Mouse (Mus musculus) embryo, embryonic 11 days (tissue): ENCODE measurements at regions not wholly inside any gene's neighbourhood (a gene's known extent, or its start where the extent isn't known, plus 50 kb on each side); places are given as distances from the start of the nearest gene placed in this dataset.

ENCODE experiments used
- DNase-seq: peaks from one replicate; pipeline ENCODE4 v3.0.0-alpha.2; 2015

DNA sequence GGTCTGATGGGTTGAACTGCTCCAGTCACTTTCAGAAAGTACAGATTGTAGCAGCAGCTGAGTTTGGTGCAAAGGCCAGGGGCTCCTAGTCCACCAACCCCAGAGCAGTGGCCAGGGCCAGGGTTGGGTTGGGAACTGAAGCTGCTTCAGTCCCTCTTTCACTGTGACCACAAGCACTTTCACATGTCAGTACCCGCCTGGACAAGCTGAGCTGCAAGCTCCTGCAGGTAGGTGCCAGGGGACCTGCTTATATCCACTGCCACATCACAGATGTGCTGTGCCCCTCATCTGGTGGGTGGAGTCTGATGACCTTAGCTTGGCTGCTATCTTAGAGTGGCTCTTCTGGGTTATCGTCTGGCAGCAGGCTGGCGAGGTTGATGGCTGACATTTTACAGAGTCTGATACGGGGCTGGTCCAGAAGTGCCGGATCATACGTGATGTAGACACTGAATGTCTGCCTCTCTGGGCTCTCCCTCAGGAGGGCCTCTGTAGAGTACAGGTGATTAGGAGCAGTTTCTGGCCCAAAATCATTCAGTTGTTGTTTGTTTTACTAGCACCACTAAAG is 192.6 kb downstream of the Rybp start:
- DNase-seq = no peak

DNA sequence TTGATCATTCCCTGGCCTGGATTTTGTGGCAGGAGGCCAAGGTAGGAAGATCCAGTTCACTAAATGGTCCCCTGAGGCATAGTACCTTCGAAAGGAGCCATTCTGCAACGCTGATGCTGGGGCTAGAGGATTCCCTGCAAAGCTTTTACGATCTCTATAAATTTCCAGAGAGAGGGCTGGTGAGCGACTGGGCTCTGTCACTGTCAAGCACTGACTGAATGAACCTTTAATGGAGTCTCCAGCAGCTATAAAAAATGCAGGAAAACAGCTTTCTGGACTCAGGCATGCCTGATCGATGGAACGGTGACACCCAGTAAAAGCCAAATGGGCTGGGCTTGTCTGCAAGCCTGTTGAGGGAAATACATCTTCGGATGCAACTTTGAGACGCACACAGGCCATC is 194.4 kb downstream of the Rybp start:
- peak; percentile 31 for DNase-seq

DNA sequence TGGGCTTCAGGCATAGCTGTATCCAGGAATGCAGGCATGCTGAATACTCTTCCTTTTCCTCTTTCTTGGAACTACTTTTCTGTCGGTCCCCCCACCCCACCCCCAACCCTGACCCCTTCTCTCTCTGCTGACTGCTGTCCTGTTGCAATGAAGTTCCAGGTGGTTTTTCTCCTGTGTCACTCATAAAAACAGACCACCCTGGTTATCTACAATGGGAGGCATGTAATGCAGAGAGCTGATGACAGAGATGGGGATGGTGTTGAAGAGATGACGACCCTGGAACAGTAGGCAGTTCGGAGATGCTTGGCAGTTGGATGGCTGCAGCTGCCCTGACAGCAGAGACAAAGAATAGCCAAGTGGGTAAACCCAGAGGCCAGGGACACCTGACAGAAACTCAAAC is 195.5 kb downstream of the Rybp start:
- DNase-seq = no peak

DNA sequence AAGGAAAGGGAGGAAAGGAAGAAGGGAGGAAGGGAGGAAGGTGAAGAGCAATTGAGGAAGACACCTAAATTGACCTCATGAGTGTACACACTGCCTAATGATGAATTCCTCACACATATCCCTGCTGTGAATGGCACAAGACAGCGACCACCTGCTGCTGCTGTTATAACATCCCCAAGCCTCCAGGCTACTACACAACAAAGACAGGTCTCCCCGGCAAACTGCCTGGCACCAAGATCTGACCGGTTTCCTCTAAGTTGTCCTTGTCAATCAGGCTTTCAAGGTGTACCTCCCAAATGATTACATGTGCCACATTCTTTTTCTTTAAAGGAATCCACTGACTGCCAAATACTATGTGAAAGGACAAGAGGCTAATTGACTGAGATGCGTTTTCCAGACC is 198.7 kb downstream of the Rybp start:
- DNase-seq = no peak

DNA sequence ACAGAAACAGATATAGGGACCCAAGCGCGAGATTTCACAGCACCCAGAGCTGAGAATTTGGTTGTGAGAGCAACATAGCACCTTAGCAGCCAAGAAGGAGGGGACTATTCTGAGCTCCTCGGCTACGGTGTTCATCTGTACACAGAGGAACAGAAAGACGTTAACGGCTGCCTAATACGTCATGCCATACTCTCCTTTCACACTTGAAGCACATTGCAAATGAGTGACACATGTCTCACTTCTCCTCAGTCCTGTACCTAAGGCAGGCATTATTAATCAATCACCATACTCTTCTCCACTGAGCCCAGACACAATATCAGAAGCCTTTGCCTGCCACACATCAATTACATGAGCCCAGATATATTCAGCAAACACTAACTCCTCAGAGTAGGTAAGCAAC is 200.5 kb downstream of the Rybp start:
- no peak for DNase-seq

DNA sequence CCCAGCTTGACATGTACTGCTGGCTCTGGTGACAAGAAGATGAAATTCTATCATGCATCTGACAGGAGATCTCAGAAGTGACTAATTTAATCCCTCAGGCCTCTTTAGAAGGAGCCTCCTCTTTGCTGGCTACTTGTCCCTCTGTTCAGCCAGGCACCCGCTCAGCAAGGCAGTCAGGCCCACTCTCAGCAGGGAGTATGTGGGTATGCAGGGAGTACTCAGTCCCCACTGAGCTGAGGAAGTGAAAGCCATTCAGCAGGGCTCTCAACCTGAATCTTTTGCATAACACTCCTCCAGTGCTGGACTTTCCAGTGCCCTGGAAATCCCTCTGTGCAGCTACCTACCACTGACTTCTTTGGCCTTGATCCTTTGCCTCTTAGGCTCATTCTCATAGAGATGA is 201.3 kb downstream of the Rybp start:
- no peak for DNase-seq

DNA sequence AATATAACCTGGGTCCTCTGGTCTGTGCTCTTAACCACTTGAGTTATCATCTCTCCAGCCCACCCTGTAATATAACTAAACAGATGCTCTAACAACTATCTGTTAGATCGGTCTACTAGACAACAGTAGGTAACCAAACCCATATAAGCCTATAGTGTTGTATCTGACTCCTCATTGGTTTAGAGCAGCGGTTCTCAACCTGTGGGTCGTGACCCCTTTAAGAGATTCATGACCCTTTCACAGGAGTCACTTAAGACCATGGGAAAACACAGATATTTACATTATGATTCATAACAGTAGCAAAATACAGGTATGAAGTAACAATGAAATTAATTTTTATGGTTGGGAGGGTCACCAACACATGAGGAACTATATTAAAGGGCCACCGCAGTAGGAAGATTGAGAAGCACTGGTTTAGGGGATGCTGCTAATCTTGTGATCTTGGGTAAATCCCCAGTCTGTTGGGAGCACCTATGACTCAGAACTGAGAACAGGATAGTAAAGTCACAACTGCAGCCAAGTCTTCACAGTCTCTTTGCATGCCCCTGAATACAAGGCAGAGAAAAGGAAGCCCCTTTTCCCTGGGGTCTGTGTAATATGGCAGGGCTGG is 203.3 kb downstream of the Rybp start:
- DNase-seq = no peak

DNA sequence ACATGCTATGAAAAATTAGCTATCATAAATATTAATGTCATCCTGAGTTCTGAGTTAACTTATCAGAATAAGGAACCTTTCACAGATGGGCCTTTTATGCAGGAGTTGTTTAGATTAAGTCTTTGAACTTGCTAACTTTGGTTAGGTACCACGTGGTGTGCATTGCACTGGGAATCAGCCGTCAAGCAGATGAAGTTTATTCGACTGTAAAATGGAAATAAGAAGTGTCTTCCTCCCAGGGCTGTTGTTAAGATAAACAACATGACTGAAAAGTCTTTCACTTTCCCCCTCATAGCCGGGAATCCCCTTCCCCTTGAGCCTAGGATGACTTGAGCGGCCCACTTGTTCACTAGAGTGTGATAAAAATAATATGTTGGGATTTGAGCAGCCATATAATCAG is 204.2 kb downstream of the Rybp start:
- DNase-seq = no peak

DNA sequence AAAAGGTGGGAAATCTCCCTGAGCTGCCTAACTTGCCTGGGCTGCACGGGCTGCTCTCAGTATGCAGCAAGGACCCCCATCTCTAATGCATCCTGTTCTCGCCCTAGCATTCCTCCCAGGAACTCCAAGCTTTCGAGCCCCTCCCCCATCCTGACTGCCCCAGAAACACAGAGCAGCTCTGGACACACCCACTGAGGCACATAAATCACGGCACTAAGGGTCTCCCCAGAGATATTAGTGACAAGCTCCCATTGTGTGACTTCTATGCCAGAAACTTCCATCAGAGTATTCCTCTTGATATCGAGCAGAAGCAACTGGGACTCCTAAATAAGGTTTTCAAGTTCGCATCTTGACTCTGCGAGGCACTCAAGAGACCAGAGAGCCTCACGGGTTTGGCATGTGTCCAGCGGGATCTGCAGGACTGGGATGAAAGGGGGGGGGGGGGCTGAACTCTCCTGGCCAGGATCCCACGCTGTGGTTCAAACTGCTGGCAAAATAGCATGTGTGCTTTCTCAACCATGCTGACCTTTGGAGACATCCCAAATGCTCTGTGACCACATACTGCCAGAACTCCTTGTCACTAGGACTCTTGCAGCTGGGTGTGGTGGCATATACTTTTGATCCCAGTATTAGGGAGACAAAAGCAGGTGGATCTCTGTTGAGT is 212.5 kb downstream of the Rybp start:
- DNase-seq = peak; percentile 76

DNA sequence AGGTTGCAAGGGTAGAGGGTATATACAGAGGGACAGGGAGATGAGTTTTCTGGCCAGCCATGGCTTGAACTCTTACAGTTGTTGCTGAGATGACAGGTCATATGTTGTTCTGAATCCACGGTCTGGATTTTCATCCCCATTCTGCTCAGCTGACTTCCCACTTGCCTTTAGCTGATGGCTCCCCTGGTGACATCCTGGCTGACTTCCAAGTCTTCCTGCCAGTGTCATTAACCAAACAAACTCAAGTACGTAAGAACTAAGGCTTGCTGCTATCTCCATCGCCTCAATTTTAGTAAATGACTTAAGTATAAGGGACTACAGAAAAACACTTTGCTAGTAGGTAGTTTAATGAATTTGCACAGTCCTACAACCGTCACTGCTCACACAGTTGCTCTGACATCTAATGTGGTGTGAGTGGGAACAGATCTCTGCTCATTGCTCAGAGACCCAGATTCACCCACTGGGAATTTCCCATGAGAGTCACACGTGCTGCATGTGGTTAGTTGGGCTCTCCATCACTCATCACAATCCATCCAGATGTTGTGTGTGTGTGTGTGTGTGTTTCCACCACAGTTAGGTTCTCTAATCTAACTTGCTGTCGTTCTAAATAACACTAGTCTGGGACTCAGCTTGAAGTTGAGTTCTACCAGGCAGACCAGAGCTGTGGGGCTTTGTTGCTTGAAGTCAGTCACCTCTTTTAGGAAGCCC is 214.9 kb downstream of the Rybp start:
- DNase-seq = no peak

DNA sequence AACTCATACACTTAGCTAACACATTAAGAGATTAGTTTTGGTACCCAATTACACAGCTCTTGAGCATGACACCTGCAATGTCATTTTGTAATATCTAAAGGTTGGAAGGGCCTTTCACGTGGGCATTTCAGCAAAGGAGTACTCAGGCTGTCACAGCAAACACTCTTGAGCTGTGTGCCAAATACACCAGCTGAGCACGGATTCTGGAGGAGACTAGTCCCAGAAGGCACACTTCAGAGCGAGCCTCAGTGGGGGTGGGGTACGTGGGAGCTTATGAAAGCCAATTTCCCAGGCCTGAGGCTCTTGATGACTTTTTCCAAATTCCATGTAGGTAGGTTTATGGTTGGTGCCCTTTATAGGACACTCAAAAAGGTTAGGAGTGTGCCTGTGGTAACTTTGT is 218.1 kb downstream of the Rybp start:
- DNase-seq = no peak

DNA sequence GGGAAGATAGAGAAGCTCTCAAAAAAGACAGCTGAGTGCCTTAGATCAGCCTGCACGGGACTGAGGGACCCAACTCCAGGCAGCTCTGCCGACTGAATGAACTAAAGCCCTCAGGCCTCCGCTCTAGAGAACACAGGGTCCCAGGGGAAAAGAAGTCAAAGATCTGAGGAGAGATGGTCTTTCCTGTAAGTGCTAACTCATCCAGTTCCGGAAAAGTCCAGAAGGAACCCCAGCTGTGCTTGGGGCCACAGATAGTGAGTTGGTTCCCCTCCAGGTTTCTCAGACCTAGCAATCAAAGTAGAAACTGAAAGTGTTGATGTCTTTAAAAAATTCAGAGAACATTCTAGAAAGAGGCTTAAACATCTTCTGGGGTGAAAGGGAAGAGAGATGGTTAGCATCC is 220.0 kb downstream of the Rybp start:
- no peak for DNase-seq

DNA sequence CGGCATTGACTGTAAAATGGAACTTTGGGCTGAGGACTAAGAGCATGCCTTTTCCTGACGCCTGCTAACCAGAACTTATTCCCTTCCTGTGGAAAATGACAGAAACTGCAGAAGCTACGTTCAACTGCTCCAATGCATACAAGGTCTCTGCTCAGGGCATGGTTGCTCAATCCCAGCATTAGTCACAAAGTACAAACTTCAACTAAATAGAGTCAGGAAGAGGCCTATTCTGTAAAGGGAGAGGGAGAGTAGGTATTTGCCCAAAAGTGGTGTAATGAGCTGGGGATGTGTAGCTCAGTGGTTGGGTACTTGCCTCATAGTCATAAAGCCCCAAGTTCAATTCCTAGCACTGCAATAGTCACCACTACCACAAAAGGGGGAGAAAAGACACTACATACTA is 221.7 kb downstream of the Rybp start:
- DNase-seq = no peak

DNA sequence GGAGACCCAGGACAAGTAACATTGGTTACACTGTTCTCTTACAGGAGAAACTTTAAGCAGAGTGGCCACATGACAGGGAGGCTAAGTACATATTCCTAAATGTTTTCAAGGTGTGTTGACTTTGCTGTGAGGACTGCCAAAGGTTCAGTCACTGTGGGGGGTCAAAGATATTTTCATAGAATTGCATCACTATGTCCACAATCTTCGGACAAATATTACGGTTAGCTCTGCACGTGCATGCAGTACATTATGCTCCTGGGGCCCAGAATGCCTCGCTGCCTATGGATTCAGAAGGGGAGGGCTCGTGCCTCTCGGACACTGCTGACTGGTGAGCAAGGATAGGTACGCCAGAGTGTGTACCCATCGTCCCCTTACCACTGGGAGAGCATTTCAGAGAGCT is 224.3 kb downstream of the Rybp start:
- no peak for DNase-seq

DNA sequence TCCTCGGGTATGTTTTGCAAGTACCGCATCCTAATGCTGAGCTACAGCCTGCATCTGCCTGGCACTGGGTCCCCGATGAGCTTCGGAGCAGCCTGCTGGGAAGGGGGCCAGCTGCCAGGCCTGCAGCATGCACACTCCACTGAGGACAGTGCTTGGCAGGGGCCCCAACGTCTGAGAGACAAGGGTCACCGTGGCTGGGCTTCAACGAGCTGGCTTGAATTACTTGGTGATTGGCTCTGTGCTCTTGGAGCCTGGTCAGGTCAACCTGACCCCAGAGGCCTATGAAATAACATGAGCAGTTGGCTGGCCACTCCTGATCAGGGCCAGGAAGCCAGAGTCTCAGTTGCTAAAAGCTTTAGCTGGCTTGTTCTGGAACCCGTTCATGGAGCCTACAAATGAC is 227.5 kb downstream of the Rybp start:
- DNase-seq = peak; percentile 20

DNA sequence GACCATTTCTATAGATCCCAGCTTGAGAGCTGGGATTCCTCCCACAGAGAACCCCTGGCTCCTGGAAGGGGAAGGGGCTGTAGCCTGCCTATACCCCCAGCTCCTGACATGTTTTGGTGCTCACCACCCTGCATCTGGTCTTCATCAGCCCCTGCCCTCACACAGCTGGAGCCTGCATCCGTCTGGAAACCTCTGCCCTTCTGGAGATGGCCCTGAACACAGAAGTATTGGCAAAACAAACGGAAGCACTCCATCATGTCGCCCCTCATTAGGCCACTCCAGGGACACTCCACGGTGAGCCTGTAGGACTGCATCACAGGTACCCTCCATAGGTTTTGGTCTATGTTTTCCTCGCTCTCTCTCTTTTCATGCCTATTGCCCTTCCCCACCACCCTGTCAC is 231.3 kb downstream of the Rybp start:
- peak; percentile 47 for DNase-seq

DNA sequence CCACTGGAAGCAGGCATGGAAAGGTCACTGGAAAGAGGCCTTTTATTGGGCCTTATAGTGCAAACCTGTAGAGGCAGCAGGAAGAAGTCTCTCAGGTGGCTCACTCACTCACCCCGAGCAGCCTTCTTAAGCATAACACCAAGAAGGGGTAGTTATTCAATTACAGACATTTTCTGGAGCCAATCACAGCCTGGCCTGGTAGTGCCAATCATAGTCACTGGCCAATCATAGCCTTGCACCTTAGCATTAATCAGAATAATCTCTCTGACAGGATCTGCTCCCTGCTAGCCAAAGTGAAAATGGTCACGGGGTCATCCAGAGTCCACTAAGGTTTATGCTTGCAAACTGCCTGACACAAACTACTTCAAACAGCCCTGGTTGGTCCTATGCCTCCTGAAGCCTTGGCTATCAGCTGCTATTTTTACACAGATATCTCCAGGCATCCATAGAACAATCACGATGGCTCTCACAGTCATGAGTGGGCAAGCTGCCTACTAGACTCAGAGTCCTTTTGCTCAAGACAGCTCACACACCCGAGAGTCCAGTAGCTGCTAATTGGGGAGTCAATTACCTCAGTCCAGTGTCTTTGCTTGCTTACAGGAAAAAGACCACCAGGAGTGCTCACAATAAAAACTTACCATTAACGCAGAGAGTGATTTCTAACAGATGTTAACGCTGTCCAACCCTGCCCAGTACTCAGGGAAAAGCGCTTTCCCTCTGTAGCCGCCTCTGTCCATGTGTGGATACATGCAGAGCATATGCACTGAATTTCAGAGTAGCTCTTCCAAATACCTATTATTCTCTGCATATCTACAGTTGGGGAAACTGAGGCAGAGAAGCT is 234.1 kb downstream of the Rybp start:
- DNase-seq = peak; percentile 46

DNA sequence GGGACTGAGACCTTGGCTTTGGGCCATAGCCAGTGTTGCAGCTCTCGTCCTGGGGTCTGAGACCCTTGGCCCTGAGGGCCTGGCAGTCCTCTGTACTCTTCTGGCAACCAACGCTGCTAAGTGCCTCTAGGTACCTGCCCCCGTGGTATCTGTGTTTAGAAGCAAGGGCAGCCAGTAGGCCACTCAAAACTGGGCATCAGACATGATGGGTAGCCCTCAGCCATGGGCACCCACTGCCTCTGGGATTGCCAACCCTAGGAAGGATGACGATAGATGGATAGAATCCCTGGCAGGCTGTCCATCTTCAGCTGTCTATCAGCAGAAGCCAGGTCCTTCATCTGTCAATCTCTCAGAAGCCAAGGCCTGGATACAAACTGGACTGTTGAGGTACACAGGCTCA is 234.9 kb downstream of the Rybp start:
- DNase-seq = no peak

DNA sequence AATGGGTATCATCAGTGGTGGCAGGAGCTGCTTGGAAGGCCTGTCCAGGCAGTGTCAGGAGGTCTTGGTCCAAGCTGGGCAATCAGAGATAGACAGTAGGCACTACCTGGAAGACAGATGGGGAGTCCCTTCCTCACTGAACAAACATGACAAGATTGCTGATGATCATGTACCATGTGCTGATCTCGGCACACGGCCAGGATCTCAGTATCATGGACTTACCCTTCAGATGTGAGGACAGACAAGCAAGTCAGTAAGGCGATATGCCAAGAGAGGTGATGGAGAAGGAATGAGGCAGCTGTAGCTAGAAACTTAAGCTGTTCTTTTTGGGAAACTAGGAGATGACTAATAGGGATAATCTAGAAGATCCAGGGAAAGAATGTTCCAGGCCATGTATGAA is 238.2 kb downstream of the Rybp start:
- no peak for DNase-seq

DNA sequence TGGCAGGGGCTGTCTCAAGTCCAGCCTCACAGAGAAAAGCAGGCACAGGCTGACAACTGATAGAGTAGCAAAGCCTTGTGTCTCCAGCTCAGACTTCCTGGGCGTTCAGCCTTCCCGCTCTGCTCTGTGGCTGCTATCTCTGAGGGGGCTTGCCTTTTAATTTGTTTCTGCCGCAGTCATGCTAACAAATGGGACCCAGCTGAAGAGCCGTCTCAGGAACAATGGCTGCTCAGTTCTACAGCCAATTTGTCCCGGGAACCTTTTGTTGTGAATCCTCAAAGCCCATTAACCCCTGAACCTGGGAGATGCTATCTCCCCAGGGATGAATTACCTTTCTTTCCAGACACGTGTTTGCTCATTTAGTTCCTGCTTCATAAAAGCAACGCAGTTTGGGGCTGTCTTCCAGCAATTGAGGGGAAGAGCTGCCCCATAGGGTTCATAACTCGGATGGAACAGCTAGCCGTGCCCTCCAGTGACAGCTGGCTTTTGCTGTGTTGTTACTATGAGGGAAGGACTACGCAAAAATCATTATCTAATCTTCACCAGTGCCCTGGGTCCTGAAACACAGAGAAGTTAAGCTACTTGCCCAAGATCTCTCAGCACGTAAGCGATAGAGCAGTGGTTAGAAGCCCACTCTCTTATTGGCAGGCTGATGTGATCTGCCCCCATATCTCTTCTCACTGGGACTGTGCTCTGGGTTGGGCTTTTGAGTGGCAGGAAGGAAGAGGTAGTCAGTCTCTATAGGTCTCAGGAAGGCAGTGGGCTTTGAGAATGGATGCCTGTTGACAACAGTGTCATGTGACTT is 240.9 kb downstream of the Rybp start:
- peak; percentile 78 for DNase-seq

DNA sequence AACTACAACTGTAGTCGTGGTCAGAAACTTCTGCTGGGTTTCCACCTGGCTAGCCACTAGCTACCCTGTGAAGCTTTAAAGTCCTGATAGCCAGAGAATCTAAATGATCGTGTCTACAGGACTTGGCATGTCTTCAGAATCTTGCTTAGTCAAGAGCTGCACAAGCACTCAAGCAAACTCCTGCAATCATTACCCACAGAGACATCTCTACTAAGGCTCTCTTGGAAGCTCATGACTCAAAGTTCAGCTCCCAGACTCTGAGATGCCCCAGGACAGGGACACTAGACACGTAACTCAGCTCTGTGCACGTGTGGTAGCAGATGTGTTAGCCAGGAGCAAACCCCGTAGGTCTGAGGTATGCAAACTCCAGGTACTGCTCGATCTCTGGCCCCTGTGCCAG is 242.2 kb downstream of the Rybp start:
- DNase-seq = no peak

DNA sequence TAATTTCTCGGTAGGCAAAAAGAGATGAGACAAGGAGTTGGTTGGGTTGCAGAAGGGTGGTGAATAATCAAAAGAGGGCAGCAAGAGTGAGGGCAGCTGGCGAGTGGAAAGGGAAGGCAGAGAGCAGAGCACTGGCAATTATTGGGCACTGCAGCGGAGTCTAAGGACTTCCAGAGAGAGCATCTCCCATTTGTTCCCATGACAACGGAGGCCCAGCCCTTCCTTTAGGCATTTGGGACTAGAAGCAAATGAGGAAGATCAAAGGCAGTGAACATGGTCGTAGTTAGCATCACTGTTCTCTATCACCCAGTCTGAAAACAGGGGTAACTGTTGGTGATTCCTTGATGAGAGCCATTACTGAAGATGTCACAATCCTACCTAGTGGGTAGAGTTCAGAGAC is 246.1 kb downstream of the Rybp start:
- DNase-seq = no peak
